ENCODE assay signal across 16 mouse cellular contexts in genomic region chr3:62484340-62484739, GRCm38 (mm10).
"Had no signal": no experiment of that assay in that cellular context is flagged by ENCODE, and none has a peak within 500 bp of the region (broad histone marks: within the 10 kb centered on the region; RNA-seq: fewer than 3 reads in every experiment).

No protein-coding gene starts in this region.

- H3K9ac ChIP-seq: neural tube, embryonic 13.5 days; neural tube, embryonic 15.5 days; stomach, embryonic 15.5 days had no signal

- H3K9me3 ChIP-seq: neural tube, embryonic 13.5 days; neural tube, embryonic 15.5 days; stomach, embryonic 15.5 days had no signal

- H3K27ac ChIP-seq: neural tube, embryonic 13.5 days; neural tube, embryonic 15.5 days; stomach, embryonic 15.5 days; stomach, postnatal 0 days had no signal

- H3K4me2 ChIP-seq: neural tube, embryonic 13.5 days; neural tube, embryonic 15.5 days; stomach, embryonic 15.5 days had no signal

- H3K4me3 ChIP-seq: neural tube, embryonic 13.5 days; neural tube, embryonic 15.5 days; stomach, embryonic 15.5 days had no signal

- H3K4me1 ChIP-seq: neural tube, embryonic 13.5 days; neural tube, embryonic 15.5 days; stomach, embryonic 15.5 days had no signal

- H3K27me3 ChIP-seq: neural tube, embryonic 13.5 days; neural tube, embryonic 15.5 days; stomach, embryonic 15.5 days had no signal

- DNase-seq: retina, postnatal 1 day; right cerebral cortex, adult 18-20 months; right cerebral cortex, postnatal 14 days; right cerebral cortex, postnatal 25 days; right cerebral cortex, postnatal 4 days; spleen, adult 18-20 months; thymus, adult 18-20 months; thymus, adult 2 months; thymus, postnatal 14 days; thymus, postnatal 25 days; thymus, postnatal 36 days; thymus, postnatal 4 days had no signal
